Mouse (Mus musculus): ENCODE results near the gene Trnau1ap. TPM values are rescaled to one million over a fixed set of nuclear protein-coding genes. Genes with fewer than 3 reads are reported as not detected.
"Not testable (repeated sequence)": the region's sequence is repeated elsewhere in the genome, so short reads cannot be mapped to it uniquely, and the experiment has no call there.

Gene Trnau1ap
- polyA plus RNA-seq, 1 experiment from 2014 or later: 77.0 TPM

DNA sequence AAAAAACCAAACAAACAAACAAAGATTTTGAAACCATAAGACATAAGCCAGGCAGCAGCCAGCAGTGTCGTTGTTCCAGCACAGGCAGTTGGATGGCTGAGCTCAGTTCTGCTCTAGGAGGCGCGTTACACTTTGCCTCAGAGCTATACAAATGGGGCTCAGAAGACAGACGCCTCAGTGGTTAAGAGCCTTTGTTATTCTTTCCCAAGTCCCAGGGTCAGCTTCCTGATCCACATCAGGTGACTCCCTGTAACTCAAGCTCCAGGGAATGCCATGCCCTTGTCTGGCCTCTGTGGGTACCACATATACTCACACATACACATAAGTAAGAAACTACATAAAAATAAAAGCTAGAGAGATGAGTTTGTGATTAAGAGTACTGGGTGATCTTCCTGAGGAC lies 38.3 kb downstream of the Trnau1ap start:
- peaks cover 4% of the 10 kb centered on the region; the same call in 1 of the 2 replicates for H3K9me3 ChIP-seq (ENCODE audit: low read length)
- H3K4me1 ChIP-seq (ENCODE audit: insufficient read depth, low read length): no peaks in the 10 kb centered on the region
- H3K27ac ChIP-seq (ENCODE audit: low read length): no peak overlapping the region
- 75% methylated on average over 4 of the region's 4 CpGs for WGBS
- no peak overlapping the region for H3K9ac ChIP-seq (replicated peaks; ENCODE audit: low read length)
- no peak overlapping the region for H3K4me2 ChIP-seq (replicated peaks; ENCODE audit: low read depth, low read length)
- H3K4me3 ChIP-seq (ENCODE audit: low read length): no peak overlapping the region
- no peak for ATAC-seq (ENCODE audit: low FRiP score, low TSS enrichment)
- H3K36me3 ChIP-seq (ENCODE audit: insufficient read depth, low read length): peaks cover 31% of the 10 kb centered on the region
- H3K27me3 ChIP-seq (ENCODE audit: insufficient read depth, low read length): no peaks in the 10 kb centered on the region

GRCm38 (mm10) chr4:132288840-132289239 lies 40.5 kb downstream of the Trnau1ap start:
- not testable (repeated sequence) for H3K4me3 ChIP-seq (ENCODE audit: low read length); ATAC-seq (ENCODE audit: low FRiP score, low TSS enrichment); H3K9ac ChIP-seq (replicated peaks; ENCODE audit: low read length); H3K27ac ChIP-seq (ENCODE audit: low read length); H3K4me1 ChIP-seq (ENCODE audit: insufficient read depth, low read length); H3K27me3 ChIP-seq (ENCODE audit: insufficient read depth, low read length); H3K9me3 ChIP-seq (ENCODE audit: low read length); H3K4me2 ChIP-seq (replicated peaks; ENCODE audit: low read depth, low read length)
- WGBS: 96% methylated on average over 1 of the region's 5 CpGs
- H3K36me3 ChIP-seq (ENCODE audit: insufficient read depth, low read length): peaks cover 42% of the 10 kb centered on the region

DNA sequence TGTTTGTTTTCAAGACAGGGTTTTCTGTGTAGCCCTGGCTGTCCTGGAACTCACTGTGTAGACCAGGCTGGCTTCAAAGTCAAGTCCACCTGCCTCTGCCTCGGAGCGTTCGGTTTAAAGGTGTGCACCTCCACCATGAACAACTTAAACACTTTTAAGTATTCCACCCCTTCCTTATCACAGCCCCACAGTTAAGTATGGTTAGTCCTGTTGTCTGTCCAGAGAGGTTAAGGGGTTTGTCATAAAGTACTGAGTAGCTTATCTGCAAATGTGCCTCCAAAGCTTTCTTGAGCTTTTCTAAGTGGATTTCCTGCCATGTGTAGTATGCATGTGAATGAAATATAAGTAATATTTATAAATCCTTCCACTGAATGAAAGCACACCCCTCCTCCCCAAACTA lies 53.4 kb downstream of the Trnau1ap start:
- no peak for ATAC-seq (ENCODE audit: low FRiP score, low TSS enrichment)
- no peak overlapping the region for H3K4me3 ChIP-seq (ENCODE audit: low read length)
- no peak overlapping the region for H3K4me2 ChIP-seq (replicated peaks; ENCODE audit: low read depth, low read length)
- 0 out of 2 replicates have a peak overlapping the region, but pooled peaks have one; percentile 5 for H3K9ac ChIP-seq (replicated peaks; ENCODE audit: low read length)
- H3K27me3 ChIP-seq (ENCODE audit: insufficient read depth, low read length): no peaks in the 10 kb centered on the region
- H3K36me3 ChIP-seq (ENCODE audit: insufficient read depth, low read length): no peaks in the 10 kb centered on the region
- no peak overlapping the region for H3K27ac ChIP-seq (ENCODE audit: low read length)
- H3K9me3 ChIP-seq (ENCODE audit: low read length): no peaks in the 10 kb centered on the region
- peaks cover 18% of the 10 kb centered on the region for H3K4me1 ChIP-seq (ENCODE audit: insufficient read depth, low read length)
- 89% methylated on average over 3 of the region's 3 CpGs for WGBS

- ATAC-seq (ENCODE audit: low FRiP score, low TSS enrichment): peak; percentile 87
- 0% methylated on average over 48 of the region's 48 CpGs for WGBS
- peaks cover 22% of the 10 kb centered on the region for H3K4me1 ChIP-seq (ENCODE audit: insufficient read depth, low read length)
Measured at GRCm38 (mm10) chr4:132274156-132274862, 55.0 kb downstream of the Trnau1ap start, which contains the start of gene Taf12. Gene Taf12 (plus strand): TSS chr4:132274375.

DNA sequence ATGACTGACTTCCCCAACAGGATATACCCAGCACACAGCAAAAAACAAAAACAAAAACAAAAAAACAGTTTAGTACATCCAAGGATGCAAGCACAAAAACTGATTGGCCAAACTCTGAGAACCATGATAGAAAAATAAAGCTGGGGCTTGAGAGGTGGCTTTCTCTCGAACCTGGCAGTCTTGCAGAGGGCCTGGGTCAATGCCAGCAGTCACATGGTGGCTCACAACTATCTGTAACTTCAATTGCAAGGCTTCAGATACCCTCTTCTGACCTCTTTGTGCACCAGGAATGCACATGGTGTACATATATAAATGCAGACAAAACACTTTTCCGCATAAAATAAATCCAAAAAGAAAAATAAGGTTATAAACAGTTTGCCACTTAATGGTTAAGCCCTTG lies 56.2 kb downstream of the Trnau1ap start:
- 60% methylated on average over 2 of the region's 2 CpGs for WGBS
- peak overlapping the region; percentile 84 for H3K9ac ChIP-seq (replicated peaks; ENCODE audit: low read length)
- H3K27ac ChIP-seq (ENCODE audit: low read length): no peak overlapping the region
- no peaks in the 10 kb centered on the region for H3K27me3 ChIP-seq (ENCODE audit: insufficient read depth, low read length)
- H3K4me3 ChIP-seq (ENCODE audit: low read length): peak overlapping the region; percentile 70
- no peaks in the 10 kb centered on the region for H3K36me3 ChIP-seq (ENCODE audit: insufficient read depth, low read length)
- H3K4me2 ChIP-seq (replicated peaks; ENCODE audit: low read depth, low read length): peak overlapping the region; percentile 82
- no peaks in the 10 kb centered on the region for H3K9me3 ChIP-seq (ENCODE audit: low read length)
- ATAC-seq (ENCODE audit: low FRiP score, low TSS enrichment): no peak
- peaks cover 22% of the 10 kb centered on the region for H3K4me1 ChIP-seq (ENCODE audit: insufficient read depth, low read length)

More at GRCm38 (mm10) chr4:132274156-132274862, 55.0 kb downstream of the Trnau1ap start, which contains the start of gene Taf12:
- Histone ChIP-seq H3K4me2 (replicated peaks; ENCODE audit: low read depth, low read length) (peak within 1 kb of the TSS; percentile 82), H3K27me3 (ENCODE audit: insufficient read depth, low read length) (no peaks in the 10 kb centered on the region), H3K4me3 (ENCODE audit: low read length) (peak within 1 kb of the TSS; percentile 70), H3K9me3 (ENCODE audit: low read length) (no peaks in the 10 kb centered on the region), H3K9ac (replicated peaks; ENCODE audit: low read length) (peak within 1 kb of the TSS; percentile 84), H3K36me3 (ENCODE audit: insufficient read depth, low read length) (no peaks in the 10 kb centered on the region), H3K27ac (ENCODE audit: low read length) (peak within 1 kb of the TSS; percentile 86)

DNA sequence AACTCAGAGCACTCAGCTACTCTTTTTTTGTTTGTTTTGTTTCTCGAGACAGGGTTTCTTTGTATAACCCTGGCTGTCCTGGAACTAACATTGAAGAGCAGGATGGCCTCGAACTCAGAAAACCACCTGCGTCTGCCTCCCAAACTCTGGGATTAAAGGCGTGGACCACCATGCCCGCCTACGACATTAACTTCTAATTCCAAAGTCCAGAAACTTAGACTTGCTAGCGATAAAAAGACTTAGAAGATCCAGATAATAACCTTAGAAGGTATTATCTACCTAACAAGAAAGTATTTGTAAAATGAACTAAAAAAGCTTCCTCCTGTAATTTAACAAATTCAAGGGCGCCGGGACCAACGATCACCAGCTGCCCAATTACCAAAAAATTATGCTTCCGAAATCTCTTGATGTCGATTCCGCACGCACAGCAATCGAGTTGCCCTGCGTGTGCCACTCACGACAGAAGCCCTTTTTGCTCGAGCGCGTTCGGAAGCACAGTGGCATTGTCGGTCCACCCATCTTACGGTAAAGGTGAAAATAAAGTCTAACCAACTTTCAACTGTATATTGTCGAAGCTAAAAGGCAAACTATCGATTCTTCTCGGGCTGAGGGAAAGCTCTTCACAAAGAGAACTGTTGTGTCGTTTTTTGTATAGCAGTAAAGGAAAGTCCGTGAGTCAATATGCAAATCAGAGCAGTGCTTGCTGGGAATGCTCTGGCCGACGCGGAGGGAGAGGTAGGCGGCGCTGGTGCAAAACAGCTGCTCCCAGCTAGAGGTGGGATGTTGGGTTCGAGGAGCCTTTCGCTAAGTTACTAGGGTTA lies 59.4 kb downstream of the Trnau1ap start:
- Histone ChIP-seq H3K36me3 (ENCODE audit: insufficient read depth, low read length) (no peaks in the 10 kb centered on the region), H3K27ac (ENCODE audit: low read length) (peak overlapping the region; percentile 98), H3K4me1 (ENCODE audit: insufficient read depth, low read length) (peaks cover 11% of the 10 kb centered on the region), H3K9ac (replicated peaks; ENCODE audit: low read length) (peak overlapping the region; percentile 74), H3K4me2 (replicated peaks; ENCODE audit: low read depth, low read length) (peak overlapping the region; percentile 65), H3K9me3 (ENCODE audit: low read length) (no peaks in the 10 kb centered on the region), H3K27me3 (ENCODE audit: insufficient read depth, low read length) (no peaks in the 10 kb centered on the region), H3K4me3 (ENCODE audit: low read length) (peak overlapping the region; percentile 35)
- peak; percentile 75 for ATAC-seq (ENCODE audit: low FRiP score, low TSS enrichment)
- WGBS: under 1% methylated on average over 35 of the region's 35 CpGs

- H3K9ac ChIP-seq (replicated peaks; ENCODE audit: low read length): no peak overlapping the region
- H3K4me3 ChIP-seq (ENCODE audit: low read length): no peak overlapping the region
- peaks cover 11% of the 10 kb centered on the region for H3K4me1 ChIP-seq (ENCODE audit: insufficient read depth, low read length)
- H3K36me3 ChIP-seq (ENCODE audit: insufficient read depth, low read length): no peaks in the 10 kb centered on the region
- no peak for ATAC-seq (ENCODE audit: low FRiP score, low TSS enrichment)
- no peak overlapping the region for H3K4me2 ChIP-seq (replicated peaks; ENCODE audit: low read depth, low read length)
- H3K27ac ChIP-seq (ENCODE audit: low read length): peak overlapping the region; percentile 76
- WGBS: 8% methylated on average over 6 of the region's 6 CpGs
- no peaks in the 10 kb centered on the region for H3K27me3 ChIP-seq (ENCODE audit: insufficient read depth, low read length)
- H3K9me3 ChIP-seq (ENCODE audit: low read length): no peaks in the 10 kb centered on the region
Measured at GRCm38 (mm10) chr4:132268871-132269739, 60.2 kb downstream of the Trnau1ap start.

- no peak for ATAC-seq (ENCODE audit: low FRiP score, low TSS enrichment)
- Histone ChIP-seq H3K4me2 (replicated peaks; ENCODE audit: low read depth, low read length) (no peak overlapping the region), H3K27ac (ENCODE audit: low read length) (no peak overlapping the region), H3K27me3 (ENCODE audit: insufficient read depth, low read length) (no peaks in the 10 kb centered on the region), H3K4me1 (ENCODE audit: insufficient read depth, low read length) (peaks cover 8% of the 10 kb centered on the region), H3K36me3 (ENCODE audit: insufficient read depth, low read length) (no peaks in the 10 kb centered on the region), H3K4me3 (ENCODE audit: low read length) (no peak overlapping the region), H3K9me3 (ENCODE audit: low read length) (no peaks in the 10 kb centered on the region), H3K9ac (replicated peaks; ENCODE audit: low read length) (no peak overlapping the region)
- 91% methylated on average over 3 of the region's 3 CpGs for WGBS
Measured at GRCm38 (mm10) chr4:132266835-132267349, 62.4 kb downstream of the Trnau1ap start.

GRCm38 (mm10) chr4:132263313-132263712 lies 66.0 kb downstream of the Trnau1ap start:
- no peak overlapping the region for H3K4me2 ChIP-seq (replicated peaks; ENCODE audit: low read depth, low read length)
- no peak for ATAC-seq (ENCODE audit: low FRiP score, low TSS enrichment)
- H3K27me3 ChIP-seq (ENCODE audit: insufficient read depth, low read length): no peaks in the 10 kb centered on the region
- peaks cover 20% of the 10 kb centered on the region for H3K4me1 ChIP-seq (ENCODE audit: insufficient read depth, low read length)
- H3K4me3 ChIP-seq (ENCODE audit: low read length): no peak overlapping the region
- no peaks in the 10 kb centered on the region for H3K36me3 ChIP-seq (ENCODE audit: insufficient read depth, low read length)
- no peak overlapping the region for H3K27ac ChIP-seq (ENCODE audit: low read length)
- H3K9me3 ChIP-seq (ENCODE audit: low read length): no peaks in the 10 kb centered on the region
- no peak overlapping the region for H3K9ac ChIP-seq (replicated peaks; ENCODE audit: low read length)
- 94% methylated on average over 7 of the region's 7 CpGs for WGBS

All from kidney, embryonic 16.5 days (tissue).